Mouse (Mus musculus): ENCODE data around the gene Bloc1s3. TPM values are rescaled to one million over a fixed set of nuclear protein-coding genes. Genes with fewer than 3 reads are reported as not detected.
A peak's percentile ranks its signal among the peaks of the same experiment; 100 is the strongest.

Bloc1s3 gene
- polyA plus RNA-seq, 1 experiment from 2014 or later: 2.6 TPM

GRCm38 (mm10) chr7:19459144-19459870, 48.9 kb downstream of the Bloc1s3 start:
- Histone ChIP-seq H3K4me3 (ENCODE audit: low read depth, low read length) (peak overlapping the region; percentile 99), H3K27ac (ENCODE audit: low read length) (peak overlapping the region; percentile 54; the same call in 1 of the 2 replicates)

GRCm38 (mm10) chr7:19458591-19459111, 49.5 kb downstream of the Bloc1s3 start, which contains the start of gene Mark4:
Gene Mark4 (minus strand): TSS chr7:19458821.
- Histone ChIP-seq H3K9me3 (ENCODE audit: low read length) (no peaks in the 10 kb centered on the region), H3K27ac (ENCODE audit: low read length) (peak within 1 kb of the TSS; percentile 83), H3K4me3 (ENCODE audit: low read depth, low read length) (peak within 1 kb of the TSS; percentile 99), H3K36me3 (ENCODE audit: insufficient read depth, low read length) (no peaks in the 10 kb centered on the region), H3K4me2 (replicated peaks; ENCODE audit: low read depth, low read length) (peak within 1 kb of the TSS; percentile 89), H3K9ac (replicated peaks; ENCODE audit: low read depth) (peak within 1 kb of the TSS; percentile 87), H3K27me3 (replicated peaks; ENCODE audit: insufficient read depth, low read length) (no peaks in the 10 kb centered on the region), H3K4me1 (ENCODE audit: insufficient read depth, low read depth, low read length) (peaks cover 10% of the 10 kb centered on the region)
- ATAC-seq: peak; percentile 92
- DNase-seq (ENCODE audit: low spot score): peak; percentile 91
- WGBS: 0% methylated on average over 16 of the region's 42 CpGs
- TF ChIP-seq EP300 (IDR thresholded peaks at IDR 0.05) (no peak), CTCF (IDR thresholded peaks at IDR 0.05) (no peak)

More at GRCm38 (mm10) chr7:19459144-19459870, 48.9 kb downstream of the Bloc1s3 start:
- Histone ChIP-seq H3K4me2 (replicated peaks; ENCODE audit: low read depth, low read length) (peak overlapping the region; percentile 89), H3K9ac (replicated peaks; ENCODE audit: low read depth) (peak overlapping the region; percentile 87), H3K27me3 (replicated peaks; ENCODE audit: insufficient read depth, low read length) (no peaks in the 10 kb centered on the region), H3K4me1 (ENCODE audit: insufficient read depth, low read depth, low read length) (peaks cover 10% of the 10 kb centered on the region), H3K36me3 (ENCODE audit: insufficient read depth, low read length) (no peaks in the 10 kb centered on the region), H3K9me3 (ENCODE audit: low read length) (no peaks in the 10 kb centered on the region)
- WGBS: 27% methylated on average over 6 of the region's 6 CpGs
- TF ChIP-seq CTCF (IDR thresholded peaks at IDR 0.05) (no peak), EP300 (IDR thresholded peaks at IDR 0.05) (no peak)
- no peak for DNase-seq (ENCODE audit: low spot score)
- no peak for ATAC-seq

GRCm38 (mm10) chr7:19458072-19458486, 50.1 kb downstream of the Bloc1s3 start:
- Histone ChIP-seq H3K27me3 (replicated peaks; ENCODE audit: insufficient read depth, low read length) (no peaks in the 10 kb centered on the region), H3K4me2 (replicated peaks; ENCODE audit: low read depth, low read length) (peak overlapping the region; percentile 89), H3K36me3 (ENCODE audit: insufficient read depth, low read length) (no peaks in the 10 kb centered on the region), H3K9ac (replicated peaks; ENCODE audit: low read depth) (peak overlapping the region; percentile 87), H3K27ac (ENCODE audit: low read length) (peak overlapping the region; percentile 83), H3K4me3 (ENCODE audit: low read depth, low read length) (peak overlapping the region; percentile 99), H3K4me1 (ENCODE audit: insufficient read depth, low read depth, low read length) (peaks cover 10% of the 10 kb centered on the region), H3K9me3 (ENCODE audit: low read length) (no peaks in the 10 kb centered on the region)
- TF ChIP-seq EP300 (IDR thresholded peaks at IDR 0.05): no peak
- TF ChIP-seq CTCF (IDR thresholded peaks at IDR 0.05): peak; percentile 61
- ATAC-seq (peak; percentile 78), DNase-seq (ENCODE audit: low spot score) (peak; percentile 83)
- WGBS: 0% methylated on average over 26 of the region's 31 CpGs

DNA sequence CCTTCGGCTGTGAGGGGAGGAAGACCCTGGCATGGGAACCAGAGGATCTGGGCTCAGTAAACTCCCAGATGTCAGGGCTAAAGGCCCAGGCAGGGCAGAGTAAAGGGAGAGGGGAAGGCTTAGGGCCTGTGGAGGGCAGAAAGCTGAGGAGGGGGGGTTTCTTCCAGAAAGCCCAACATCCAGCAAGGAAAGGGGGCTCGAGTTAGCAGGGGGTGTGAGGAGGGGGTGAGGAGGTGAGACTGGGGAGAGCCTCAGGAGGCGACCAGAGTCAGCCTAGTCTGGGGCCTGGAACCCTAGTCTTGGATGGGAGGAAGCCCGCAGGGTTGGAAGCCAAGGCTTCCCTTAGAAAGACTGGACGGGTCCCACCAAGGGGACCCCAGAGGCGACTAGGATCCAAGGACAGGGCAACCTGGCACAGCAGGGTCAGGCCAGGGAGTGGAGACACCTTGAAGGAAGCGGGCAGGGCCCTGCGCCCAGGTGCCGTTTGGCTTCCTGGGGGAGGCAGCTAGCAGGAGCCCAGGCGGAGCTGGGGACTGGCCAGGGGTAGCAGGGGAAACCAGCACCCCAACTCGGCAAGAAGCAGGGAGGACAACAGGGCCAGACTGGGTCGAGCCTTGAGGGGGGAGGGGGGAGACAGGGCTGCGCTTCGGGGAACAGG, 50.6 kb downstream of the Bloc1s3 start:
- ATAC-seq: no peak; the same call in 1 of the 2 replicates
- Histone ChIP-seq H3K27ac (ENCODE audit: low read length) (peak overlapping the region; percentile 83), H3K27me3 (replicated peaks; ENCODE audit: insufficient read depth, low read length) (no peaks in the 10 kb centered on the region), H3K36me3 (ENCODE audit: insufficient read depth, low read length) (no peaks in the 10 kb centered on the region), H3K4me2 (replicated peaks; ENCODE audit: low read depth, low read length) (peak overlapping the region; percentile 89), H3K4me1 (ENCODE audit: insufficient read depth, low read depth, low read length) (peaks cover 10% of the 10 kb centered on the region), H3K9me3 (ENCODE audit: low read length) (no peaks in the 10 kb centered on the region), H3K9ac (replicated peaks; ENCODE audit: low read depth) (peak overlapping the region; percentile 87), H3K4me3 (ENCODE audit: low read depth, low read length) (peak overlapping the region; percentile 99)
- 1% methylated on average over 13 of the region's 14 CpGs for WGBS
- TF ChIP-seq CTCF (IDR thresholded peaks at IDR 0.05) (no peak), EP300 (IDR thresholded peaks at IDR 0.05) (no peak)
- DNase-seq (ENCODE audit: low spot score): no peak

DNA sequence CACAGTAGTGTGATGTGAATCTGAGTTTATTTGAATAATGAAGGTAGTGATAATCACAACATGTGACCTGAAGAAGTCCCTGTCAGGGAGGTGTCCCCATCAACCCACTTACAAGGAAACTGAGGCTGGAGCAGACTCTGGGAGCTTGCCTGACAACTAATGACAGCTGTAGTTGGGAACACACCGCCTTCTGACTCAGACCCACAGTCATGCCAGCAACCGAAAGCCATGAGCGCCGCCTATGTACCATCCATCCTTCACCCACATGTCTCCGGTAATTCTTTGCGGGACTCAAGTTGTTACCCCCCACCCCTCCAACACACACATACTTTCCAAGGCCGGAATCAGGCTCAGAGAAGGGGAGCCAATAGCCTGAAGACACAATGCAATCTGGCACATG, 51.5 kb downstream of the Bloc1s3 start:
- no peak overlapping the region for H3K4me3 ChIP-seq (ENCODE audit: low read depth, low read length)
- peak overlapping the region; percentile 89; the same call in 1 of the 2 replicates for H3K4me2 ChIP-seq (replicated peaks; ENCODE audit: low read depth, low read length)
- ATAC-seq (no peak), DNase-seq (ENCODE audit: low spot score) (no peak)
- TF ChIP-seq CTCF (IDR thresholded peaks at IDR 0.05) (no peak), EP300 (IDR thresholded peaks at IDR 0.05) (no peak)
- H3K4me1 ChIP-seq (ENCODE audit: insufficient read depth, low read depth, low read length): peaks cover 10% of the 10 kb centered on the region
- no peaks in the 10 kb centered on the region for H3K36me3 ChIP-seq (ENCODE audit: insufficient read depth, low read length)
- WGBS: 87% methylated on average over 7 of the region's 7 CpGs
- no peak overlapping the region for H3K9ac ChIP-seq (replicated peaks; ENCODE audit: low read depth)
- no peak overlapping the region for H3K27ac ChIP-seq (ENCODE audit: low read length)
- H3K27me3 ChIP-seq (replicated peaks; ENCODE audit: insufficient read depth, low read length): no peaks in the 10 kb centered on the region
- no peaks in the 10 kb centered on the region for H3K9me3 ChIP-seq (ENCODE audit: low read length)

DNA sequence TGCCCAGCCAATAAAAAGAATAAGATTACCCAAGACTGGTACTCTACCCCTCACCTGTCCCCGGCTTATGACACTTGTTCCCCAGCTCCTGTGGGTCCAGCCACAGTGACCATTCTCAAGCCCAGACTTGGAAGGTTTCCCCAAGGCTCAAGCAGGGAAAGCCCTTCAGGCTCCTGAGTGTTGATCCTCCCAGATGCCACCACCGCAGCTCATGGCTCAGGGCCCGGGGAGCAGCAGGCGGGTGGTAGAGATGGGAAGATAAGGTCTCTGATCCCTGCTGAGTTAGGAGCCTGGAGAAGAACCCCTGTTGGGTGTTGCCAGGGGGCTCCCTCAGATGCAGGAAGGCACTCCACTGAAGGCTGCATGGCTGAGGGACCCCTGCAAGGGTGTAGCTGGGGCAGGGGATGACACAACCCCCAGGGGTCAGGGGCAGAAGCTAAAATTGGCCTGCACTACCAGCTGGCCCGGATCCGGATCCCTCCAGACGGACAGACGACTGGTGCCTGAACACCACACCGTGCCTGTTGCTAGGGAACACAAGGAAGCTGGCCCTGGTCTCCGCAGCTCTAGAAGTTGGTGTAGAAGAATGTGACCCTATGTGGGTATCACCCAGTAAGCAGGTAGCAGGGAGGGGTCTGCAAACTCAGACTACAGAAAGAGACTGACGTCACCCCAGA, 52.2 kb downstream of the Bloc1s3 start:
- WGBS: 52% methylated on average over 11 of the region's 11 CpGs
- no peak for TF ChIP-seq CTCF (IDR thresholded peaks at IDR 0.05)
- TF ChIP-seq EP300 (IDR thresholded peaks at IDR 0.05): no peak
- no peak overlapping the region for H3K9ac ChIP-seq (replicated peaks; ENCODE audit: low read depth)

More for the DNA sequence above, 52.2 kb downstream of the Bloc1s3 start:
- H3K27ac ChIP-seq (ENCODE audit: low read length): no peak overlapping the region
- no peak for ATAC-seq
- no peaks in the 10 kb centered on the region for H3K9me3 ChIP-seq (ENCODE audit: low read length)
- peaks cover 10% of the 10 kb centered on the region for H3K4me1 ChIP-seq (ENCODE audit: insufficient read depth, low read depth, low read length)
- no peak overlapping the region for H3K4me2 ChIP-seq (replicated peaks; ENCODE audit: low read depth, low read length)
- no peaks in the 10 kb centered on the region for H3K27me3 ChIP-seq (replicated peaks; ENCODE audit: insufficient read depth, low read length)
- no peaks in the 10 kb centered on the region for H3K36me3 ChIP-seq (ENCODE audit: insufficient read depth, low read length)
- H3K4me3 ChIP-seq (ENCODE audit: low read depth, low read length): no peak overlapping the region
- DNase-seq (ENCODE audit: low spot score): no peak
